Mouse (Mus musculus) embryonic facial prominence, embryonic 13.5 days (tissue): ENCODE data around the gene Eef1akmt3. TPM values are rescaled to one million over a fixed set of nuclear protein-coding genes. Genes with fewer than 3 reads are reported as not detected.
"Not testable (repeated sequence)": the region's sequence is repeated elsewhere in the genome, so short reads cannot be mapped to it uniquely, and the experiment has no call there.

Source experiments
- ATAC-seq: fragments of 200-750 bp; cut with Nextera tagmentation; 2 replicates; pipeline ENCODE4 v1.8.0; 2017; ENCODE audit warnings: low read depth; ENCODE audit not compliant: insufficient number of reproducible peaks, insufficient read depth, low FRiP score, low TSS enrichment
- H3K27ac ChIP-seq: fragments of 300-500 bp; sonication (generic); 2 replicates; pipeline ENCODE4 v1.5.1; 2015; ENCODE audit warnings: moderate library complexity, mild to moderate bottlenecking, inconsistent platforms
- H3K27me3 ChIP-seq: fragments of 300-500 bp; sonication (generic); 2 replicates; pipeline ENCODE4 v1.6.1; 2015; ENCODE audit warnings: mild to moderate bottlenecking, inconsistent platforms
- H3K36me3 ChIP-seq: fragments of 300-500 bp; sonication (generic); 2 replicates; pipeline ENCODE4 v1.6.1; 2015; ENCODE audit warnings: mild to moderate bottlenecking, inconsistent platforms
- H3K4me1 ChIP-seq: fragments of 300-500 bp; sonication (generic); 2 replicates; pipeline ENCODE4 v1.6.1; 2015; ENCODE audit warnings: inconsistent platforms
- H3K4me2 ChIP-seq: fragments of 300-500 bp; sonication (generic); 2 replicates; pipeline ENCODE4 v1.6.1; 2015; ENCODE audit warnings: moderate library complexity, mild to moderate bottlenecking, inconsistent platforms
- H3K4me3 ChIP-seq: fragments of 300-500 bp; sonication (generic); 2 replicates; pipeline ENCODE4 v1.5.1; 2015; ENCODE audit warnings: mild to moderate bottlenecking, inconsistent platforms
- H3K9ac ChIP-seq: fragments of 300-500 bp; sonication (generic); 2 replicates; pipeline ENCODE4 v1.6.1; 2015; ENCODE audit warnings: mild to moderate bottlenecking, inconsistent platforms
- H3K9me3 ChIP-seq: fragments of 300-500 bp; sonication (generic); 2 replicates; pipeline ENCODE4 v1.6.1; 2016; ENCODE audit warnings: inconsistent platforms
- WGBS: fragments of 180-500 bp; shearing (Covaris S2); methylation state at CpG from one replicate; pipeline ENCODE4 v1.1.7; 2015; ENCODE audit warnings: mixed read lengths; 5-methylcytosine and 5-hydroxymethylcytosine counted together
- polyA plus RNA-seq: library from polyadenylated mRNA; unstranded; fragments of >200 nt; fragmentation: Nextera tagmentation; extraction: Ambion mirVana; gene quantifications from 2 replicates; pipeline ENCODE4 v1.2.1, GENCODE M21; 2015

Eef1akmt3 gene
- polyA plus RNA-seq, 1 experiment from 2014 or later: 0.81 TPM

DNA sequence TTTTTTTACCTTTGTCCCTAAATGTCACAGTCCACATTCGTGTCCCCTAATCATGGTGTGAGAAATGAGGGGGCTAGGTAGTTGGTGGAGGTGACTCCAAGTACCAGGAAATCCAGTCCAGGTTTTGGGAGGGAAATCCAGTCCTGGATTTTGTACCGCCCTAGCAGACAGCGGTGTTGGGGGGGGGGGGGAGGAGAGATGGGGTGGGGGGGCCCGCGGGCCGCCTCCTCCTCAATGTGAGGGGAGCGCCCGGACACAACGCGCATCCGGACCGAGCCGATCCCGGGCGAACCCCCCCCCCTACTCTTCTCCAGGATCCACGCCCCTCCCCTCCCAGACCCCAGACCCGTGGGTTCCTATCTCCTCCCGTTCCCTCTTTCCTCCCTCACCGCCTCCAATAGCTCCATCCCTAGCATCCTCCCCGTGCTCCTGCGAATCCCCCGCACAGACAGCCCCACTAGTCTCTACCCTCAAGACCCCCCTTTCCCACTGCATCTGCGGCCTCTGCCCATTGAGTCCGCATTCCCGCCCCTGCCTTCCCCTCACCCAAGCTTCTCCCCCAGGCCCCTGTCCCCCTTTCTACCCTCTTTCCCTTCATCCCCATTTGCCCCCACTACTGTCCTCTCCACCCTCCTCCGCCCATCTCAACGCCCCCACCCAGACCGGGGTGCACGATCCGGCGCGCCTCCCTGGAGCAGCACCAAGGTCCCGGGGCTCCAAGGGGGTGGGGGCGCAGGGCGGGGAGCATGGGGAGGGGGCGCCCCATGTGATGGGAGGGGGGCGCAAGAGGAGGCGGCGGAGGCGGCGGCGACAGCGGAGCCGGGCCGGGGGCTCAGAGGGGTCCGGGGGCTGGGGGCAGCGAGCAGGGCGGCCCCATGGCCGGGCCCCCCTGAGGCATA, 37.6 kb upstream of the Eef1akmt3 start:
- H3K36me3 ChIP-seq: no peaks in the 10 kb centered on the region
- no peak overlapping the region for H3K27ac ChIP-seq
- peak; percentile 45; the same call in 1 of the 2 replicates for ATAC-seq
- H3K4me2 ChIP-seq: peak overlapping the region; percentile 99
- peak overlapping the region; percentile 74 for H3K9ac ChIP-seq
- peaks cover 38% of the 10 kb centered on the region for H3K4me1 ChIP-seq
- H3K27me3 ChIP-seq: peaks cover 89% of the 10 kb centered on the region
- H3K9me3 ChIP-seq: no peaks in the 10 kb centered on the region
- WGBS: under 1% methylated on average over 42 of the region's 49 CpGs
- H3K4me3 ChIP-seq: peak overlapping the region; percentile 63

DNA sequence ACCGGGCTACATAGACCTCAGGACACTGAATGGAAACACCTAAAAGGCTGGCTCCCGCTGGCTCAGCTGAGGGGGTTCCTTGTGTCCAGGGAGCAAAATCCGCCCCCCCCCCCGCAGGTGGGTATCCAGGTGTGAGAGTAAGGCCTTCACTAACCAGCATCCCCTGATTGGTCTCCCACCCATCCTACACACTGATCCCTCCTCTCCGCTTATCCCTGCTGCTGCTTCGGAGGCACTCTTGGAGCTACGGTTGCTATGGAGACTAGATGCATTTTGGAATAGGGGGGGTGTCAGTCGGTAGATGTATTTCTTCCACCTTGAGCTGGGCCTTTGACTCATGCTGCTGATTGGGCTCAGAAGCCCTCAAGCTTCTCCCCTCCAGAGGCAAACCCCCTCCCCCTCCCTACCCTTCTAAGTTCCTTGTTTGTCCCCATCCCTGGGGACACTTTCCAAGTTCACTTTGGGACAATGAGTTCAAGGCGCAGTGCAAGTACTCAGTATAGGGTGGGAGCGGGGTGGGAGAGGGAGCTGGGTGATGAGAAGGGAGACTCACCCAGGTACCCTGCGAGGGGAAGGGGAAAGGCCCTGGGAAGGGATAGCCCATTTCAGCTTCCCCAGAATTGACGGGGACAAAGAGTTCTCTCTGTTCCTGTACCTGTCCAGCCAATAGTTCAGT, 36.8 kb upstream of the Eef1akmt3 start:
- H3K27ac ChIP-seq: no peak overlapping the region
- WGBS: 4% methylated on average over 12 of the region's 12 CpGs

DNA sequence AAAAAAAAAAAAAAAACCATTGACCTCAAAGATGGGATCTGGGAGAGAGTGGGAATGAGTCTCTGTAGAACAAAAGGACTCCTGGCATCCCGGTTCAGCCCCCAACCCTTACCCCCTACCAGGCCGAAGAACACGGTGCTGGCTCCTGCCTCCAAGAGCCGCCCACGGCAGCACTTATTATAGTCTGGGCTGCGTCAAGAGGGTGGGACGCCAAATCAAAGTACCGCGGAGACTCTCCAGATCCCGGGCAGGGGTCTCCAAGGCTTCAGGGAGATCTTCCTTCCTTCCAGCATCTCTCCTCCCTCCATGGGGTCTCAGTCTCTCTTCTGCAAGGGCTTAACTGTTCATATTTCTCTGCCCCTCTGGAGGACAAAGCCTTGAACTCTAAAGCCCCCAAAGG, 36.2 kb upstream of the Eef1akmt3 start:
- peaks cover 75% of the 10 kb centered on the region for H3K27me3 ChIP-seq
- H3K36me3 ChIP-seq: no peaks in the 10 kb centered on the region
- H3K27ac ChIP-seq: no peak overlapping the region
- peaks cover 38% of the 10 kb centered on the region for H3K4me1 ChIP-seq
- no peaks in the 10 kb centered on the region for H3K9me3 ChIP-seq
- no peak overlapping the region for H3K4me3 ChIP-seq
- H3K4me2 ChIP-seq: peak overlapping the region; percentile 99; the same call in 1 of the 2 replicates
- no peak overlapping the region for H3K9ac ChIP-seq
- 2% methylated on average over 10 of the region's 10 CpGs for whole genome bisulfite sequencing
- no peak for ATAC-seq

More for the DNA sequence above, 36.8 kb upstream of the Eef1akmt3 start:
- Histone ChIP-seq H3K9ac (no peak overlapping the region), H3K27me3 (peaks cover 82% of the 10 kb centered on the region), H3K4me1 (peaks cover 38% of the 10 kb centered on the region), H3K9me3 (no peaks in the 10 kb centered on the region), H3K36me3 (no peaks in the 10 kb centered on the region), H3K4me2 (peak overlapping the region; percentile 99), H3K4me3 (peak overlapping the region; percentile 63)
- no peak for ATAC-seq

DNA sequence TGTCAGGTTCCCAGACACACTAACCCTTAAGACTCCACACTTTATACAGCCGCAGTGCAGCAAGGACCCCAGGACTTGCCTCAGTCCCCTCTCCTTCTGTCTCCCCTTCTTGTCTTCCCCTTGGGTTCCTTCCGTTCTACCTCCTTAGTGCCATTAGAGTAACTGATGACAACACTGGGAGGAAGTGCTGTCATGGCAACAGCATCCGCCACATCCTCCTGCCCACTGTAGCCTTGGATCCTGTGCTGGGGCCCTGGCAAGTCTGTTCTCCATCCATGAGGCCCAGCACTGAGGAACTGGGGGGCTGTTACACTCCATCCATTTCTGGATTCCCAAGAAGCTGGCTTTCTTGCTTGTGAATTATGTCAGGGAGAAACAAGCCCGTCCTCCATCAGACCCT, 34.8 kb upstream of the Eef1akmt3 start:
- Histone ChIP-seq H3K4me1 (peaks cover 31% of the 10 kb centered on the region), H3K9me3 (no peaks in the 10 kb centered on the region), H3K36me3 (no peaks in the 10 kb centered on the region), H3K27ac (no peak overlapping the region), H3K4me2 (no peak overlapping the region), H3K9ac (no peak overlapping the region), H3K4me3 (no peak overlapping the region), H3K27me3 (peaks cover 61% of the 10 kb centered on the region)
- WGBS: 46% methylated on average over 4 of the region's 4 CpGs
- no peak for ATAC-seq

DNA sequence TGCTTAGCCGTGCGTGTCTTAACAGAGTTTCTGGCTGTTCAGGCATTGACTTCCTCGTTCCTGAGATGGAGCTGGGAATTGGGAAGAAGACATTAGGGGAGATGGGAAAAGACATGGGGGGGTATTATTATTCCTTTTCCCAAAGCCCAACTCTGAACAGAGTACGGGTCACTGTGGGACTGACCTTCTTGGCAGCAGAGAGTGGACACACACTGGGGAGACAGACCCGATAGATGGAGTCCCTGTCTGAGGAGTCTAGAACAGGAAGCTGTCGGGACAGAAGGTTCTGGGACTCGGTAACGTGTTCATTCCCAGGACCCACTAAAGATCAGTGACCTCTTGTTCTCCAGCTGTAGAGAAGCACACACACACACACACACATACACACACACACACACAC, 34.3 kb upstream of the Eef1akmt3 start:
- H3K4me2 ChIP-seq: no peak overlapping the region
- no peaks in the 10 kb centered on the region for H3K9me3 ChIP-seq
- WGBS: 72% methylated on average over 8 of the region's 8 CpGs
- peaks cover 31% of the 10 kb centered on the region for H3K4me1 ChIP-seq
- H3K27me3 ChIP-seq: peaks cover 57% of the 10 kb centered on the region
- no peak overlapping the region for H3K4me3 ChIP-seq
- H3K27ac ChIP-seq: no peak overlapping the region
- ATAC-seq: no peak
- H3K9ac ChIP-seq: no peak overlapping the region
- H3K36me3 ChIP-seq: no peaks in the 10 kb centered on the region

DNA sequence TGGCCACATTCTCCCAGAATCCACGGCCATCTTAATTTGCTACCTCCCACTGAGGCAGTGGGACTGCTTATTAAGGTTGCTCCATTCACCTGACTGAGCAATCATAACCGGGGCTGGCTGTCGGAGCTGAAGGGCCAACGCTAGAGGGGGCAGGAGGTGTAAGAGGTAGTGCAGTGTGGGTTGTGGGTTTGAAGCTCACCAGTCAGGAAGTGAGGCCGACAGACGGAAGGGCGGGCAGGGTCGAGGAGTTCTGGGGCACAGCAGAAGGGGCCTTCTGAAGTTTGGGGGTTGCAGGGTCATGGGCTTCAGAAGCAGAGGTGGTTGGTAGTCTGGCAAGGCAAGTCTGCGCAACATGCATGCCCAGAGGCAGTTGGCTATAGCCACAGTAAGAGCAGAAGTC, 33.8 kb upstream of the Eef1akmt3 start, which contains the start of gene Agap2:
Gene Agap2, plus strand, starts transcription at position 205 of the 400 bp plus-strand sequence.
- ATAC-seq: no peak
- H3K4me3 ChIP-seq: no peak within 1 kb of the TSS
- no peak within 1 kb of the TSS for H3K9ac ChIP-seq
- no peaks in the 10 kb centered on the region for H3K36me3 ChIP-seq
- peaks cover 25% of the 10 kb centered on the region for H3K4me1 ChIP-seq
- no peaks in the 10 kb centered on the region for H3K9me3 ChIP-seq
- WGBS: 63% methylated on average over 9 of the region's 9 CpGs
- no peak within 1 kb of the TSS for H3K4me2 ChIP-seq
- H3K27ac ChIP-seq: no peak within 1 kb of the TSS
- peaks cover 51% of the 10 kb centered on the region for H3K27me3 ChIP-seq

DNA sequence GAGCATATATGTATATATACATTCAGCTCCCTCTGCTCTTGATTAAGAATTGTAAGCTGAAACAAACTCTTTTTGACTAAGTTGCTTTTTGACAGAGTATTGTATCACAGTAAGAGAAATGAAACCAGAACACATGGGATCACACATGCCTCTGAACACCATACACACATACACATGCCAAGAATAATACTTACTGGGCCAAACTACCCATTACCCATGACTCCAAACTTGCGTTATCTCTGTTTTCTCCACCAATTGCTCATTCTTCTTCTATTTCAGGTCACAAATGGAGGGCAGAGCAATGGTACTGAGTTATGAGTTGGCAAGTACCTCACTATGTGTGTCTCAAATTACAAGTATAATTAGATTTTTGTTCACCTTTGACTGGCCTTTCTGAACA, 32.7 kb upstream of the Eef1akmt3 start:
- H3K27me3 ChIP-seq: peaks cover 40% of the 10 kb centered on the region
- 85% methylated on average over 1 of the region's 1 CpGs for WGBS
- no peak overlapping the region for H3K27ac ChIP-seq
- peaks cover 23% of the 10 kb centered on the region for H3K4me1 ChIP-seq
- H3K4me2 ChIP-seq: no peak overlapping the region
- H3K9ac ChIP-seq: no peak overlapping the region
- no peak for ATAC-seq
- no peaks in the 10 kb centered on the region for H3K36me3 ChIP-seq
- H3K4me3 ChIP-seq: no peak overlapping the region
- no peaks in the 10 kb centered on the region for H3K9me3 ChIP-seq

DNA sequence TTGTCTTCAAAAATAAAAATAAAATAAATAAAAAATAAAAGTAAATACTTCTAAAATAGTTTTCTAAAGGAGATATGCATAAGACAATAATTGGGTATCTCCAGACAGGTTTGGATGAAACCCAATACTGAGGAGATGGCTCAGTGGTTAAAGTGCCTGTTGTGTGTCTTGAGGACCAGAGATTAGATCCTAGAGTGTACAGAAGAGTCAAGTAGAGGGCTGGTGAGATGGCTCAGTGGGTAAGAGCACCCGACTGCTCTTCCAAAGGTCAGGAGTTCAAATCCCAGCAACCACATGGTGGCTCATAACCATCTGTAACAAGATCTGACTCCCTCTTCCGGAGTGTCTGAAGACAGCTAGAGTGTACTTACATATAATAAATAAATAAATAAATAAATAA, 31.7 kb upstream of the Eef1akmt3 start:
- 78% methylated on average over 2 of the region's 2 CpGs for WGBS
- H3K4me2 ChIP-seq, H3K4me3 ChIP-seq, H3K36me3 ChIP-seq, H3K27ac ChIP-seq, H3K9me3 ChIP-seq, ATAC-seq, H3K9ac ChIP-seq: not testable (repeated sequence)
- Histone ChIP-seq H3K4me1 (peaks cover 27% of the 10 kb centered on the region), H3K27me3 (peaks cover 31% of the 10 kb centered on the region)

DNA sequence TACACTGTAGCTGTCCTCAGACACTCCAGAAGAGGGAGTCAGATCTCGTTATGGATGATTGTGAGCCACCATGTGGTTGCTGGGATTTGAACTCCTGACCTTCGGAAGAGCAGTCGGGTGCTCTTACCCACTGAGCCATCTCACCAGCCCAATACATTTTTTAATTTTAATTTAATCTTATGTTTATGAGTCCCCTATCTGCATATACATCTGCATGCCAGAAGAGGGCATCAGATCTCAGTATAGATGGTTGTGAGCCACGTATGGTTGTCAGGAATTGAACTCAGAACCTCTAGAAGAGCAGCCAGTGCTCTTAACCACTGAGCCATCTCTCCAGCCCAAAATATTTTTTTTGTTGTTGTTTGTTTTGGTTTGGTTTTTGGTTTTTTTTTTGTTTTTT, 31.0 kb upstream of the Eef1akmt3 start:
- not testable (repeated sequence) for H3K9ac ChIP-seq, H3K9me3 ChIP-seq, H3K4me2 ChIP-seq, ATAC-seq, H3K4me3 ChIP-seq, H3K27ac ChIP-seq
- Histone ChIP-seq H3K4me1 (peaks cover 27% of the 10 kb centered on the region), H3K27me3 (peaks cover 24% of the 10 kb centered on the region), H3K36me3 (peaks cover 15% of the 10 kb centered on the region)
- WGBS: 84% methylated on average over 4 of the region's 4 CpGs

DNA sequence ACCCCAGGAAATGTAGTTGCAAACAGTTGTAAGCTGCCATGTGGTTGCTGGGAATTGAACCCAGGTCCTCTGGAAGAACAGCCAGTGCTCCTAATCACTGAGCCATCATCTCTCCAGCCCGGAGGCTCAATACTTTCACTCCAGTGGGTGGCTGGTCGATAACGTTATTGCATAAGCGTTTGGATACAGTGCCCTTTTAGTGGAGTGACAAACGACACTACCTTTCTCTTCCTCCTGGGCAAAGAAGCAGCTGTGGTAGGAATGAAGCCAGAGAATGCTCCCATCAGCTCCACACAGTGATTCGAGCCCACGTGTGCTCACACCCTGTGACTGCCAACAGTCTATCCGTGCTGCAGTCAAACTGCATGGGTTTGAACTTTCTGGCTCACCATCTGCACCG, 29.9 kb upstream of the Eef1akmt3 start:
- peak overlapping the region; percentile 77 for H3K9ac ChIP-seq
- H3K27me3 ChIP-seq: peaks cover 13% of the 10 kb centered on the region
- 73% methylated on average over 9 of the region's 9 CpGs for WGBS
- H3K4me1 ChIP-seq: peaks cover 31% of the 10 kb centered on the region
- H3K36me3 ChIP-seq: peaks cover 25% of the 10 kb centered on the region
- no peaks in the 10 kb centered on the region for H3K9me3 ChIP-seq
- peak overlapping the region; percentile 54 for H3K4me3 ChIP-seq
- peak overlapping the region; percentile 85 for H3K4me2 ChIP-seq
- peak overlapping the region; percentile 87; the same call in 1 of the 2 replicates for H3K27ac ChIP-seq
- ATAC-seq: no peak

DNA sequence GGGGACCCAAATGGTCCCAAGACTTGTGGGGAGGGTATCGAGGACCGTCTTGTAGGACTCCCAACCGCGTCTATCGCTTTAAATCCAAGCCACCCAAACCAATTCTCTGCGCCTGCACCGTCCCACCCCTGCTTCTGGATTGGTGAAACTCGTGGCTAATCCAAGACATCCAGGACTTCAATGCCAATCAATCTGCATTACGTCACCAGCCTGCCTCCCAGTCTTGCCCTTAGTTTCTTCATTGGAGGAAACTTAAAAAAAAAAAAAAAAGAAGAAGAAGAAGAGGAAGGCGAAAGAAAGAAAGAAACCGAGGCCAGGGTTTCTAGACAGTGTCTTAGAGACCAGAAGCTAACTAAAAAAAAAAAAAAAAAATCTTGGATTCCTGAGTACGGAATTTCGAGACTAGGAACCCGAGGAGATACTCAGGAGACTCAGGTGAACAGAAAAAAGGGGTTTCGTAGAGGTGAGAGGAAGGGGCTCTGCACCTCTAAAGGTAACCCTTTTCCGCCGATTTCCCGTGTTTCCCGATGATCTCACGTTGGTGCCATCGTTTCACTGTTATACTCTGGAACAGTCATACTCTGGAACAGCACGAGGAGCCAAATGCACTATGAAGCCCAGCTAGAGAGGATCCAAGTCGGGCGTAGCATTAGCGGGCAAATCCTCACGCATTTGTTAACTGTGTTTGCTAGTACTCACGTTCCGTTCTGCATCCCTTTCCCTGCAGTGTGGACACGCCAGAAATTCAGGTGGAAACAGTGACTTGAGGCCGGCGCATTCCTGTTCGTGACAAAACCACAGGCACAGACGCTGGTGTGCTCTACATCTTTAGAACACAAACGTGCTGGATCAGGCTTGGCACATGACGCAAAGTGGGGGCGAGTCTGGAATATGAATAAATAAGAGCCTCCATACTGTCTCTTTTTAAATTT, 29.1 kb upstream of the Eef1akmt3 start, which contains the start of gene Tspan31:
Gene Tspan31, minus strand, starts transcription at position 75 of the 932 bp plus-strand sequence.
- H3K4me3 ChIP-seq: peak within 1 kb of the TSS; percentile 54
- 2% methylated on average over 36 of the region's 36 CpGs for WGBS
- H3K4me1 ChIP-seq: peaks cover 31% of the 10 kb centered on the region
- peak within 1 kb of the TSS; percentile 85 for H3K4me2 ChIP-seq
- peaks cover 7% of the 10 kb centered on the region for H3K27me3 ChIP-seq
- peak within 1 kb of the TSS; percentile 77 for H3K9ac ChIP-seq
- H3K27ac ChIP-seq: peak within 1 kb of the TSS; percentile 87
- peaks cover 33% of the 10 kb centered on the region for H3K36me3 ChIP-seq
- no peaks in the 10 kb centered on the region for H3K9me3 ChIP-seq
- peak; percentile 88 for ATAC-seq
